Mouse (Mus musculus) stomach, postnatal 0 days (tissue): ENCODE results near the gene Gm1993. TPM values are rescaled to one million over a fixed set of nuclear protein-coding genes. Genes with fewer than 3 reads are reported as not detected.
"Not testable (repeated sequence)": the region's sequence is repeated elsewhere in the genome, so short reads cannot be mapped to it uniquely, and the experiment has no call there.

Experiments used
- ATAC-seq: fragments of 200-750 bp; cut with Nextera tagmentation; 2 replicates; pipeline ENCODE4 v1.8.0; 2017; ENCODE audit not compliant: low FRiP score, low TSS enrichment
- DNase-seq: peaks from one replicate; pipeline ENCODE4 v3.0.0-alpha.2; 2016; ENCODE audit warnings: low spot score
- H3K27ac ChIP-seq: fragments of 300-500 bp; sonication (generic); replicated peaks from 2 replicates; pipeline ENCODE4 v1.5.1; 2014; ENCODE audit warnings: mild to moderate bottlenecking, control low read depth
- H3K27me3 ChIP-seq: fragments of 300-500 bp; sonication (generic); 2 replicates; pipeline ENCODE4 v1.6.1; 2014; ENCODE audit warnings: low read length; ENCODE audit not compliant: control insufficient read depth, insufficient read depth
- H3K36me3 ChIP-seq: fragments of 300-500 bp; sonication (generic); 2 replicates; pipeline ENCODE4 v1.6.1; 2014; ENCODE audit warnings: low read length, mixed read lengths; ENCODE audit not compliant: control insufficient read depth, insufficient read depth
- H3K4me1 ChIP-seq: fragments of 300-500 bp; sonication (generic); replicated peaks from 2 replicates; pipeline ENCODE4 v1.6.1; 2014; ENCODE audit warnings: antibody characterized with exemption; ENCODE audit not compliant: control insufficient read depth, insufficient read depth
- H3K4me2 ChIP-seq: fragments of 300-500 bp; sonication (generic); replicated peaks from 2 replicates; pipeline ENCODE4 v1.6.1; 2014; ENCODE audit warnings: low read depth, mild to moderate bottlenecking, control low read depth, moderate library complexity
- H3K4me3 ChIP-seq: fragments of 300-500 bp; sonication (generic); 2 replicates; pipeline ENCODE4 v1.5.1; 2014; ENCODE audit warnings: low read depth, low read length, control low read depth
- H3K9ac ChIP-seq: fragments of 300-500 bp; sonication (generic); 2 replicates; pipeline ENCODE4 v1.6.1; 2014; ENCODE audit warnings: mild to moderate bottlenecking, low read length, control low read depth, mixed read lengths
- H3K9me3 ChIP-seq: fragments of 300-500 bp; sonication (generic); 2 replicates; pipeline ENCODE4 v1.6.1; 2016; ENCODE audit warnings: low read length; ENCODE audit not compliant: control insufficient read depth
- WGBS: fragments of 180-500 bp; shearing (Covaris S2); extraction: QIAGEN DNeasy Blood & Tissue Kit; methylation state at CpG from one replicate; pipeline ENCODE4 v1.1.7; 2014; 5-methylcytosine and 5-hydroxymethylcytosine counted together
- polyA plus RNA-seq: library from polyadenylated mRNA; unstranded; fragments of >200 nt; fragmentation: Nextera tagmentation; extraction: Ambion mirVana; gene quantifications from 2 replicates; pipeline ENCODE4 v1.2.1, GENCODE M21; 2015

The Gm1993 gene
- not detected in 2 replicates for polyA plus RNA-seq

- H3K27ac ChIP-seq, H3K9ac ChIP-seq, H3K4me3 ChIP-seq, H3K36me3 ChIP-seq, H3K4me2 ChIP-seq, H3K4me1 ChIP-seq, H3K27me3 ChIP-seq, H3K9me3 ChIP-seq, ATAC-seq, DNase-seq: not testable (repeated sequence)
- WGBS = 88% methylated on average over 7 of the region's 7 CpGs
Measured at GRCm38 (mm10) chrX:25570352-25570751, at the start of gene Gm1993. Gm1993 (minus strand) TSS chrX:25570452.
